Mouse (Mus musculus): ENCODE data around the gene Mmp11. TPM values are rescaled to one million over a fixed set of nuclear protein-coding genes. Genes with fewer than 3 reads are reported as not detected.

Mmp11 gene
- 22.2 and 24.3 TPM in 2 replicates for polyA plus RNA-seq (2015; fragmentation: Nextera tagmentation; extraction: Ambion mirVana)

DNA sequence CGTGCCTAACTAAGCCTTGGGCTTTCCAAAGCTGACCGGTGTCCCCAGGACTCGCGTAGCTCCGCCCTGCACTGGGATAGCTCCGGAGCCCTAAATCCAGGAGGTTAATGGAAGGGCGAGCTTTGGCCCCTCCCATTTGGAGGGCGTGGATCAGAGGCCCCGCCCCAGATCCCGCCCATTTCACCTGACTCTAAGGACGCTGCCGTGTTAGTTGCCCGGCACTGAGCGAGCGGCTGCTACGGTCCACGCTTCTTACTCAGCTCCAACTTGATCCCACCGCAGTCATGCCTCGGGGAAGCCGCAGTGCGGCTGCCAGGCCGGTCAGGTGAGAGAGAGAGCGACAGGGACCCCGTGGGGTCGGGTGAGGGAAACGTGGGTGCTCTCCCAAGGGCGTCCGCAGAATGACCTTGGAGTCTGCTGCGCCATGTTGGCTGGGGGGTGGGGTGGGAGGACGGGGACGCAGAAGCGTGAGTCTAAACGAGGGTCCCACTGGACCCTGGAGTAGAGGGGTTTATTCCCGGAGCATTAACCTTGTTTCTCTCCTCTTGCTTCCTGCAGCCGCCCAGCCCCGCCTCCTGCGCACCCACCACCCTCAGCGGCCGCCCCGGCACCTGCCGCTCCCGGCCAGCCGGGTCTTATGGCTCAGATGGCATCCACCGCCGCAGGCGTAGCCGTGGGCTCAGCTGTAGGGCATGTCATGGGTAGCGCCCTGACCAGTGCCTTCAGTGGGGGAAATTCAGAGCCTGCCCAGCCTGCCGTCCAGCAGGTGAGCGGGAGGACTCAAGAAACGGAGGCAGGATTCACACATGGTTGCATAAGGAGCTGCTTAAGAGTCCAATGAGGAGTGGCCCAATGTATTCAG lies at the start of gene Mmp11:
Gene Mmp11, minus strand, starts transcription at position 817 of the 862 bp plus-strand sequence.
- H3K27ac ChIP-seq (ENCODE audit: low read length): no peak within 1 kb of the TSS

GRCm38 (mm10) chr10:75979432-75979831 lies 43.1 kb upstream of the Mmp11 start:
- Histone ChIP-seq H3K4me2 (ENCODE audit: low read length) (no peak overlapping the region), H3K27ac (ENCODE audit: low read length) (no peak overlapping the region), H3K9ac (replicated peaks; ENCODE audit: low read depth, low read length) (no peak overlapping the region), H3K4me1 (replicated peaks; ENCODE audit: control insufficient read depth, insufficient read depth, low read length) (peaks cover 5% of the 10 kb centered on the region), H3K27me3 (replicated peaks; ENCODE audit: control insufficient read depth, insufficient read depth, low read length) (no peaks in the 10 kb centered on the region), H3K4me3 (replicated peaks; ENCODE audit: low read length) (no peak overlapping the region), H3K36me3 (ENCODE audit: control insufficient read depth, insufficient read depth) (no peaks in the 10 kb centered on the region), H3K9me3 (ENCODE audit: control insufficient read depth, low read length) (no peaks in the 10 kb centered on the region)
- 62% methylated on average over 3 of the region's 3 CpGs for WGBS
- ATAC-seq: peak; percentile 89

More for the DNA sequence above, at the start of gene Mmp11:
- Histone ChIP-seq H3K9ac (replicated peaks; ENCODE audit: low read depth, low read length) (peak within 1 kb of the TSS; percentile 54), H3K4me2 (ENCODE audit: low read length) (peak within 1 kb of the TSS; percentile 79), H3K4me1 (replicated peaks; ENCODE audit: control insufficient read depth, insufficient read depth, low read length) (peaks cover 31% of the 10 kb centered on the region), H3K4me3 (replicated peaks; ENCODE audit: low read length) (peak within 1 kb of the TSS; percentile 49), H3K36me3 (ENCODE audit: control insufficient read depth, insufficient read depth) (no peaks in the 10 kb centered on the region), H3K9me3 (ENCODE audit: control insufficient read depth, low read length) (no peaks in the 10 kb centered on the region), H3K27me3 (replicated peaks; ENCODE audit: control insufficient read depth, insufficient read depth, low read length) (peaks cover 9% of the 10 kb centered on the region; the same call in 1 of the 2 replicates)
- 2% methylated on average over 50 of the region's 51 CpGs for WGBS
- peak; percentile 41 for ATAC-seq

GRCm38 (mm10) chr10:75978835-75979157 lies 42.5 kb upstream of the Mmp11 start:
- H3K27ac ChIP-seq (ENCODE audit: low read length): no peak overlapping the region
- H3K4me1 ChIP-seq (replicated peaks; ENCODE audit: control insufficient read depth, insufficient read depth, low read length): peaks cover 5% of the 10 kb centered on the region
- H3K9ac ChIP-seq (replicated peaks; ENCODE audit: low read depth, low read length): no peak overlapping the region
- 48% methylated on average over 5 of the region's 5 CpGs for WGBS
- H3K9me3 ChIP-seq (ENCODE audit: control insufficient read depth, low read length): no peaks in the 10 kb centered on the region
- no peaks in the 10 kb centered on the region for H3K36me3 ChIP-seq (ENCODE audit: control insufficient read depth, insufficient read depth)
- no peak overlapping the region for H3K4me3 ChIP-seq (replicated peaks; ENCODE audit: low read length)
- H3K27me3 ChIP-seq (replicated peaks; ENCODE audit: control insufficient read depth, insufficient read depth, low read length): no peaks in the 10 kb centered on the region
- ATAC-seq: peak; percentile 18; the same call in 1 of the 2 replicates
- no peak overlapping the region for H3K4me2 ChIP-seq (ENCODE audit: low read length)

GRCm38 (mm10) chr10:75978119-75978834 lies 42.0 kb upstream of the Mmp11 start:
- Histone ChIP-seq H3K4me2 (ENCODE audit: low read length) (no peak overlapping the region), H3K27ac (ENCODE audit: low read length) (no peak overlapping the region), H3K9ac (replicated peaks; ENCODE audit: low read depth, low read length) (no peak overlapping the region), H3K4me3 (replicated peaks; ENCODE audit: low read length) (no peak overlapping the region), H3K9me3 (ENCODE audit: control insufficient read depth, low read length) (no peaks in the 10 kb centered on the region), H3K4me1 (replicated peaks; ENCODE audit: control insufficient read depth, insufficient read depth, low read length) (peaks cover 5% of the 10 kb centered on the region), H3K27me3 (replicated peaks; ENCODE audit: control insufficient read depth, insufficient read depth, low read length) (no peaks in the 10 kb centered on the region), H3K36me3 (ENCODE audit: control insufficient read depth, insufficient read depth) (no peaks in the 10 kb centered on the region)
- no peak for ATAC-seq
- 45% methylated on average over 10 of the region's 10 CpGs for WGBS

DNA sequence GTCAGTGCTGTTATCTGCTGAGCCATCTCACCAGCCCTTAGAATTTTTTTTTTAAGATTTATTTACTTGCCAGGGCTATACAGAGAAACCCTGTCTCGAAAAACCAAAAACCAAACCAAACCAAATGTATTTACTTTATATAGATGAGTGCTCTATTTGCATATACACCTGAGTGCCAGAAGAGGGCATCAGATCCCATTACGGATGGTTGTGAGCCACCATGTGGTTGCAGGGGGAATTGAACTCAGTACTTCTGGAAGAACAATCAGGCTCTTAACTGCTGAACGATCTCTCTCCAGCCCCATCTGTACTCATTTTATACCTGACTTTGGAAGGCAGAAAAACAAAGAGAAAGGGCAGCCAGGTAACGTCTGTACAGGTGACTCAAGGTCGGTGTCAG lies 38.9 kb upstream of the Mmp11 start:
- Histone ChIP-seq H3K36me3 (ENCODE audit: control insufficient read depth, insufficient read depth) (no peaks in the 10 kb centered on the region), H3K9ac (replicated peaks; ENCODE audit: low read depth, low read length) (no peak overlapping the region), H3K9me3 (ENCODE audit: control insufficient read depth, low read length) (no peaks in the 10 kb centered on the region), H3K27me3 (replicated peaks; ENCODE audit: control insufficient read depth, insufficient read depth, low read length) (no peaks in the 10 kb centered on the region), H3K4me2 (ENCODE audit: low read length) (no peak overlapping the region), H3K4me3 (replicated peaks; ENCODE audit: low read length) (no peak overlapping the region), H3K27ac (ENCODE audit: low read length) (no peak overlapping the region), H3K4me1 (replicated peaks; ENCODE audit: control insufficient read depth, insufficient read depth, low read length) (peaks cover 5% of the 10 kb centered on the region)
- WGBS: 78% methylated on average over 5 of the region's 5 CpGs
- ATAC-seq: no peak

DNA sequence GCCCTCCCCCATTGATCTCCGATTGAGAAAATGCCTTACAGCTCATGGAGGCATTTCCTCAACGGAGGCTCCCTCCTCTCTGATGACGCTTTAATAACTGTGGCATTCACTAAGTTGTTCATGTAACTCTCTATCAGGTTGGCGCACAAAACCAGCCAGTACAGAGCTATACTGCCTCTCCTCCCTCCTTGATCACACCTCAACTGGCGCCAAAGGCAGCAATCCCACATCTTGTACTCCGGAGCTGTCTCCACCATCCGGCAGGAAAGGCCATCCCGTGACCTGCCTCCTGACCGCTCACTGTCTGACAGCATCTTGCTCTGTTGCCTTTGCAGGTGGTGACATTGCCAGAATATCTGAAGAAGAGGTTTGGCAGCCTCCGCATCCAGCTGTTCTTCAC lies 37.5 kb upstream of the Mmp11 start:
- 90% methylated on average over 10 of the region's 10 CpGs for WGBS

GRCm38 (mm10) chr10:75954381-75954811 lies 18.1 kb upstream of the Mmp11 start, which contains the start of gene Gm5134:
Gm5134 (plus strand) TSS chr10:75954514.
- H3K27me3 ChIP-seq (replicated peaks; ENCODE audit: control insufficient read depth, insufficient read depth, low read length): peaks cover 10% of the 10 kb centered on the region; the same call in 1 of the 2 replicates
- WGBS: 30% methylated on average over 20 of the region's 20 CpGs
- no peaks in the 10 kb centered on the region for H3K36me3 ChIP-seq (ENCODE audit: control insufficient read depth, insufficient read depth)
- no peak within 1 kb of the TSS for H3K27ac ChIP-seq (ENCODE audit: low read length)
- H3K9ac ChIP-seq (replicated peaks; ENCODE audit: low read depth, low read length): no peak within 1 kb of the TSS
- H3K4me2 ChIP-seq (ENCODE audit: low read length): peak within 1 kb of the TSS; percentile 30
- H3K4me3 ChIP-seq (replicated peaks; ENCODE audit: low read length): peak within 1 kb of the TSS; percentile 13
- ATAC-seq: 0 out of 2 replicates have a peak, but pooled peaks have one; percentile 6
- peaks cover 8% of the 10 kb centered on the region for H3K4me1 ChIP-seq (replicated peaks; ENCODE audit: control insufficient read depth, insufficient read depth, low read length)
- H3K9me3 ChIP-seq (ENCODE audit: control insufficient read depth, low read length): no peaks in the 10 kb centered on the region

More for the DNA sequence above, 37.5 kb upstream of the Mmp11 start:
- H3K27ac ChIP-seq (ENCODE audit: low read length): no peak overlapping the region
- H3K9ac ChIP-seq (replicated peaks; ENCODE audit: low read depth, low read length): no peak overlapping the region
- ATAC-seq: no peak
- no peaks in the 10 kb centered on the region for H3K36me3 ChIP-seq (ENCODE audit: control insufficient read depth, insufficient read depth)
- H3K4me2 ChIP-seq (ENCODE audit: low read length): no peak overlapping the region
- no peak overlapping the region for H3K4me3 ChIP-seq (replicated peaks; ENCODE audit: low read length)
- H3K9me3 ChIP-seq (ENCODE audit: control insufficient read depth, low read length): no peaks in the 10 kb centered on the region
- no peaks in the 10 kb centered on the region for H3K27me3 ChIP-seq (replicated peaks; ENCODE audit: control insufficient read depth, insufficient read depth, low read length)
- peaks cover 5% of the 10 kb centered on the region for H3K4me1 ChIP-seq (replicated peaks; ENCODE audit: control insufficient read depth, insufficient read depth, low read length)

DNA sequence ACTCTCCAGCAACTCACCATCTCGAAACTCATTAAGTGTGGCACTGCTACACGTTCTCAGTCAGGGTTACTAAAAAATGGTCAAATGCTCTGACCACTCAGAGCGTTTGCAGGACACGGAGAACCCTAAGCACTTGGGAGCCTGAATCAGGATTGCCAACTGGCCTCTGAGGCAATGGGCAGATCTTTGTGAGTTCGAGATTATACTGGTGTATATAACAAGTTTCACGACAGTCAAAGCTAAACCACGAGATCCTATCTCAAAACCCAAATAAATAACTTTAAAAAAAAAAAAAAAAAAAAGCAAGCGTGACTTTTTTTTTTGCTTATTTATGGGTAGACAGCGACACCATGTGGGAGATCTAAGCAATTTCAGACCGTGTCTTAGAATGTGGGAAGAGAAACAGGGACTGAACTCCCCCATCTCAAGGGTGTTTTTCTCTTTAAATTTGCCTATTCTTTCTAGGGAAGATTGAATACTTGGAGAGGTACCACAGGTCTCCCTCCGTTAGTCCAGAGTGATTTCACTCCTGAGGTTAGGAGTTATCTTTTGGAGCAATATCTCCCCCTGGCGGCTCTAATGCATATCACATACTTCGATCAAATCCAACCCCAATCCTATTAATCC lies 15.2 kb upstream of the Mmp11 start:
- Histone ChIP-seq H3K36me3 (ENCODE audit: control insufficient read depth, insufficient read depth) (no peaks in the 10 kb centered on the region), H3K4me3 (replicated peaks; ENCODE audit: low read length) (peak overlapping the region; percentile 36), H3K4me2 (ENCODE audit: low read length) (peak overlapping the region; percentile 65), H3K27ac (ENCODE audit: low read length) (no peak overlapping the region), H3K4me1 (replicated peaks; ENCODE audit: control insufficient read depth, insufficient read depth, low read length) (peaks cover 8% of the 10 kb centered on the region), H3K9ac (replicated peaks; ENCODE audit: low read depth, low read length) (no peak overlapping the region; the same call in 1 of the 2 replicates), H3K9me3 (ENCODE audit: control insufficient read depth, low read length) (no peaks in the 10 kb centered on the region), H3K27me3 (replicated peaks; ENCODE audit: control insufficient read depth, insufficient read depth, low read length) (peaks cover 12% of the 10 kb centered on the region; the same call in 1 of the 2 replicates)
- WGBS: 4% methylated on average over 13 of the region's 13 CpGs
- ATAC-seq: peak; percentile 31

GRCm38 (mm10) chr10:75950791-75951210 lies 14.5 kb upstream of the Mmp11 start:
- WGBS: 3% methylated on average over 23 of the region's 23 CpGs
- peaks cover 8% of the 10 kb centered on the region for H3K4me1 ChIP-seq (replicated peaks; ENCODE audit: control insufficient read depth, insufficient read depth, low read length)
- peak; percentile 59 for ATAC-seq
- H3K36me3 ChIP-seq (ENCODE audit: control insufficient read depth, insufficient read depth): no peaks in the 10 kb centered on the region
- H3K27me3 ChIP-seq (replicated peaks; ENCODE audit: control insufficient read depth, insufficient read depth, low read length): peaks cover 12% of the 10 kb centered on the region; the same call in 1 of the 2 replicates
- peak overlapping the region; percentile 36 for H3K4me3 ChIP-seq (replicated peaks; ENCODE audit: low read length)
- no peak overlapping the region for H3K27ac ChIP-seq (ENCODE audit: low read length)
- H3K9me3 ChIP-seq (ENCODE audit: control insufficient read depth, low read length): no peaks in the 10 kb centered on the region
- H3K9ac ChIP-seq (replicated peaks; ENCODE audit: low read depth, low read length): peak overlapping the region; percentile 50
- H3K4me2 ChIP-seq (ENCODE audit: low read length): peak overlapping the region; percentile 65
